Mouse (Mus musculus): Measurements from ENCODE around the gene Ebpl.

Gene Ebpl

DNA sequence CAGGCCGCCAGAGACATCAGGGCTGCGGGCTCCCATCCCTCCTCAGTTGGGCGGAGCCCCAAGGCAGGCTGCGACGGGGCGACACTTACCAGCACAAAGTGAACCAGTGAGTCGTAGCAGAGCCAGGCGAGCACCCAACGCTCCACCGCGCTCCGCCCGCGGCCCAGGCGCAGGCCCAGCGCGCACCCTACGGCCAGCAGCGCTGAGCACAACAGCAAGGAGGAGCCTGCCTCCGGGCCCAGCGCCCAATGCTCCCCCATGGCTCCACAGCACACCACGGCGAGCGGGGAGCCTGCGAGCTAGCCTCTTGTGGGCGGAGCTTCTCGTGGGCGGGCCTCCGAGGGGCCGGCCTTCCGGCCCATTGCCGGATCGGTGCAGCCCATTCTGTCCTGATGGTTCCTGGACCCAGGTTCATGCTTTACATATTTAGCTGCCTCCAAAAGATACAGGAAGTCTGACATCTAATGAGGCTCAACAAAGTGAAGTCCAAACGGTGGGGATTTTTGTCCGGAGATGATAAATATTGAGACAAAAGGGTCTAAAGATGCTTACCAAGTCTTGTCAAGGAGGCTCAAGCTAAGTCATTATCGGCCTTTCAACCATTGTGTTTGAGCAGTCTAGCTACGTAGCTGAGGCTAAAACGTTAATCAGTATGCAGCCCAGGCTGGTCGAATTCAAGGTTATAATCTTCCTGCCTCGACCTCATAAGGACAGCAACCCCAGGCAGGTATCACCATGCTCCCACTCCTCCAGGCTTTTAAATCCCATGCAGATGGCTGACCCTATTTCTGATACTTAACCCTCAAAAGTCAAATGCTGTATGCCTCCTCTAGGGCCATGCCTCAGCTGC is at the start of gene Ebpl:
TSS of gene Ebpl (minus strand) at position 309 of the 850 bp plus-strand sequence.
- DNase-seq (ENCODE audit: low spot score), result peak; percentile 77

- DNase-seq (ENCODE audit: low spot score), result no peak
These were observed 49.8 kb upstream of the Ebpl start for GRCm38 (mm10) chr14:61410020-61410419.

DNA sequence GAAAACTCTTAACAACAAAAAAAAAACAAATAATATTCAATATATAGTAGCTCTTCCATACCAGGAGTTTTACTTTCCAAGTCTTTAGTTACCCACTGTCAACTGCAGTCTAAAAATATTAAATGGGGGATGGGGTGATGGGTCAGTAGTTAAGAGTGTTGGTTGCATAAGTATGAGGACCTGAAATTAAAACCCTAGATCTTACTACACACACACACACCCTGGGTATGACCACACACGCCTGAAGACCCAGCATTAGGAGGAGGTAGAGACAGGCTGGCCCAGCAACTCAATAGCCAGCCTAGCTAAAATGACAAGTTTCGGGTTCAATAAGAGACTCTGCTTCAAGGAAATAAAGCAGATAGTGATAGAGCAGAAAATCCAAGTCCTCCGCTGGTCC is 46.8 kb upstream of the Ebpl start:
- DNase-seq (ENCODE audit: low spot score), result no peak

DNA sequence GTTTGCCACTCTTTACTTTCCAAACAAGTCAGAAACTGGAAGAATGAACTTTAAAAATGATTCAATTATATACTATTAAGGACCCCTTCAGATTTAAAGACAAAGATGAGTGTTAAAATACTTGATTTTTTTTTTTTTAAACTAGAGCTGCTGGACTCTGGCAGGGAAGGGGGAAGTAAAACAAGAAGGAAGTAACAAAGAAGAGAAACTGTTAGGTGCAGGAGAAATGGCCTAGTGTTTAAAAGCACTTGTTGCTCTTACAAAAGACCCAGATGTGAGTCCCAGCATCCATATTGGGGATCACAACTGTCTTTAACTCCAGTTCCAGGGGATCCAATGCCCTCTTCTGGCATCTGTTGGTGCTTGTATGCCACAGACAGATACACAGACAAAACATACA is 45.5 kb upstream of the Ebpl start:
- DNase-seq (ENCODE audit: low spot score), result no peak

- no peak for DNase-seq (ENCODE audit: low spot score)
These were observed 44.7 kb upstream of the Ebpl start for GRCm38 (mm10) chr14:61404941-61405340.

DNA sequence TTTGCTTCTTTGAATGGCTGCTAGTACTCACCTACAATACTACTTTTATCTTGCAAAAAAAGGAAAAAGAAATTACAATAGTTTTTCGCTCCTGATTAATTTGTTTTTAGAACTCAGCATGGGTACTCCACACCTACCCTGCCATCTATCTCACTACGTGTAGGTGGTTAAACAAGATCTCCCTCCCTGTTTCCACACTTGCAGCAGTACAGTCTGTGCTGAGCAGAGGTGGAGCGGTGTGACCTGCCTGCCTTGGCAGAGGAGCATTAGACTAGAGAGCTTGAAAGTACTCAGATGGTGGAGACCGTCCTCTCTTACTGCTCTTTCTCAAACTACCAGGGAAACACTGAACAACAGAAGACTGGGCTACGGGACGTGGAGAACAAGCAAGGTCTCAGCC is 34.5 kb upstream of the Ebpl start:
- no peak for DNase-seq (ENCODE audit: low spot score)

DNA sequence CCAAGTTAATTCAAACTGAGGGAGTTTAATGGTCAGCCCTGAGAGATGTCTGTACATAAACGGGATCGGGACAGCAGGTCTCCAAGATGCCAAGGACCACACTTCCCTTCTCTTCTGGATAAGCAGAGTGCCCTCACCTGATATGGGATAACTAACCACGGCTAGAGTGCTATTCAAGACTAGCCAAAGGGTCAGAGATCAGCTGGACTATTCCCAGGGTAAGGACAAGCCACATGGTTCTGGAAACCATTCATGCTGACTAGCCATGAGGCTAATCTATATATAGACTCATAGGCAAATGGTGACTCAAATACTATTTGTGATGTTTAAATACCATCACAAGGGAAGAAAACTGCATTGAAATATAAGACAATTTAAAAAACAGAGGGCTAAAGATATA is 30.3 kb upstream of the Ebpl start:
- no peak for DNase-seq (ENCODE audit: low spot score)

DNA sequence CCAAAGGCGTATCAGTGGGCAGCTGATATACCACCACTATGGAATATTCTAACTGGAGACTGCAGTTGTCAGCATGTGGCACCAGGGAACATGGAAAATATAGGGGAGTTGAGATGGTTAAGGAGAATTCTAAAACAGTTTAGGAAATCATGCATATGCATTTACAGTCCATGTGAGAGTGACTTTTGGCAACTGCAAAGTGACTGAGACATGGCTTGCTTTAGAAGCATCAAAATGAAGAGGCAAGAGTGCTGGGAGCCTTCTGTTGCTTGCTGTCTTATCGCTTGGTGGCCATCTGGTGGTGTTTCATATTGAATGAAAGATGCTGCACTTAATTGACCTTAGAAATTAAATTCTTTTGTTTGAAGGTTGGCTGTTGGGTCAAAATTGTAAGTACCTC is 7.1 kb upstream of the Ebpl start:
- DNase-seq (ENCODE audit: low spot score), result no peak

- no peak for DNase-seq (ENCODE audit: low spot score)
These were observed 4.4 kb upstream of the Ebpl start for GRCm38 (mm10) chr14:61364656-61365055.

DNA sequence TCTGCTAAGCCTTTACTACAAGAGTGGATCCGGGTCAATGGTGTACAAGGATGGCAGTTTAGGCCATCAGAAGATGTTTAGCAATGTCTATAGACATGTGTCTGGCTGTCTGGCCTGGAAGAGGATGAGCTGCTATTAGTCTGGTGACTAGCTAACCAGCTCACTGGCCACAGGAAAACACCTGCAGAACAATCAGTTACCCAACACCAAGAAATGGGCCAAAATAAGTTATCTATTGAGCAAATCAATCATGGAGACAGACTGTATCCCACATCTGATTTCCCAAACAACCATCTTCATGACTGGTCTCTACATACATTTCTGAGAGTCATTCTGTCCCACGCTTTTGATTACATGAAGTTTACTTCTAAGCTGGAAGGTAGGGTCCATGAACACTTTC is 3.5 kb upstream of the Ebpl start:
- no peak for DNase-seq (ENCODE audit: low spot score)

GRCm38 (mm10) chr14:61362268-61362667 is 2.0 kb upstream of the Ebpl start:
- no peak for DNase-seq (ENCODE audit: low spot score)

GRCm38 (mm10) chr14:61360981-61361511 is 807 bp upstream of the Ebpl start:
- no peak for DNase-seq (ENCODE audit: low spot score)

- DNase-seq (ENCODE audit: low spot score), result no peak
These were observed 5.7 kb downstream of the Ebpl start for GRCm38 (mm10) chr14:61354251-61355235.

GRCm38 (mm10) chr14:61350808-61351207 is 9.4 kb downstream of the Ebpl start:
- no peak for DNase-seq (ENCODE audit: low spot score)

GRCm38 (mm10) chr14:61349876-61350275 is 10.4 kb downstream of the Ebpl start:
- DNase-seq (ENCODE audit: low spot score), result no peak

- no peak for DNase-seq (ENCODE audit: low spot score)
These were observed 13.2 kb downstream of the Ebpl start for GRCm38 (mm10) chr14:61346827-61347698.

GRCm38 (mm10) chr14:61344590-61344989 is 15.6 kb downstream of the Ebpl start:
- no peak for DNase-seq (ENCODE audit: low spot score)

DNA sequence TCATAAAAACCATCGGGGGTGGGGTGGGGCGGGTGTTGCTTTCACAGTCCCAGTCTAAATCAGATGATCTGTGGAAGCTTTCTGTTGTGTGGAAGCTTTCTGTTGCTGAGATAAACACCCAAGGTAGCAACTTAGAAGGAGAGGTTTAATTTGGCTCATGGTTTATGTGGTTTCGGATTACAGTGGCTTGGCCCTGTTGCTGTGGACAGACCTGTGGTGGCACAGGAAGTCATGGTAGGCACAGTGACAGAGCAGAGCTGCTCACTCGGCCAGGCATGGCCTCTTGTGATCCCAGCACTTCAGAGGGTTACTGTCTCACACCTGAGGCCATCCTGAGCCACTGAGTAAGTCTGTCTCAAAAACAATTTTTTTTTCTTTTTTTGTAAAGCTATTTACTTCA is 20.9 kb downstream of the Ebpl start:
- DNase-seq (ENCODE audit: low spot score), result no peak

DNA sequence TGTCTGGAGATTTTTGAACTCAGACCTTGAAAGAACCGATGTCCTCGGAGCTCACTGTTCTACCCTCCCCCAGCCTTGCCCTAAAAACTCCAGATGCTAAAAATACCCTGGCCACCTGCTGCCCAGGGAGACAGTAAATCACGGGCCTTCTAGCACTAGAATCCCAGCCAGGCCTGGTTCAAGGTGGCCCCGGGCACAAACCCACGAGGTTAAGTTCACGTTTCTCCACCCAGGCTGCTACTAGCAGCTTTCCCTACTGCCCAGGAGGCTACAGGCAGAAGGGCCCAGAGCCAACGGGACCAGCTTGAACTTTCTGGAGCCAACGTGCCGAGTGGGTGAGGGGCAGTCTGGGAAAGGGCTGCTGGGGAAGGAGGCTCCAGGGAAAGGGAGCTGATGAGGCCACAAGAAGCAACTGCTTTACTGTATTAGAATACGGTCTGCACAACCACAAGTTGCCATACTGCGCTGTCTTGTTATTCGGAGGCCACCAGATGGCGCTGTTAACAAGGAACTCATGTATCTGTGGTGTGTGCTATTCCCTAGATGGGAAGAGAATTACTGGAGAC is 29.2 kb downstream of the Ebpl start:
- peak; percentile 62 for DNase-seq (ENCODE audit: low spot score)

GRCm38 (mm10) chr14:61330591-61330990 is 29.6 kb downstream of the Ebpl start:
- no peak for DNase-seq (ENCODE audit: low spot score)
